Mouse (Mus musculus) right cerebral cortex, postnatal 10 days (tissue): ENCODE results near the gene Grip1.

Experiments used
- DNase-seq, 2 experiments: peaks; one replicate each; pipeline ENCODE4 v3.0.0; 2021; ENCODE audit warnings: low spot score in 2 of 2

Grip1 gene

DNA sequence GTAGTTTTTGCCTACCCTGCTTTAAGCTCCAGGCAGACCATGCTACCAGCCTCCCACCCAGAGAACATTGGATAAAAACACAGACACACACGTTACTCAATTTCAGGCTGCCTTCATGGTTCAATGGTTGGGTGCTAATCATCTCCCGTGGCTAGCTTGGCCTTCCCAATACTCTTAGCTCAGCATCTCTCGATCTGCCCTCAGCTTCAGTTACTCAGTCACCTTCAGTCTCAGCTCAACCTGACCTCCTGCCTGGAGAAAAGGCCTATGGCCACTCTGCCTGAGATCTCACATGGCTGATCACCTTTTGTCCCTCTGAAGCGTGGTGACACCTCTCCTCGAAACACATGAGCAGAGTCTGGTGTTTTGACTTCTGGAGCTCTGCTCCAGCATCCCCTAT, 379.7 kb downstream of the Grip1 start:
- no peak for DNase-seq

DNA sequence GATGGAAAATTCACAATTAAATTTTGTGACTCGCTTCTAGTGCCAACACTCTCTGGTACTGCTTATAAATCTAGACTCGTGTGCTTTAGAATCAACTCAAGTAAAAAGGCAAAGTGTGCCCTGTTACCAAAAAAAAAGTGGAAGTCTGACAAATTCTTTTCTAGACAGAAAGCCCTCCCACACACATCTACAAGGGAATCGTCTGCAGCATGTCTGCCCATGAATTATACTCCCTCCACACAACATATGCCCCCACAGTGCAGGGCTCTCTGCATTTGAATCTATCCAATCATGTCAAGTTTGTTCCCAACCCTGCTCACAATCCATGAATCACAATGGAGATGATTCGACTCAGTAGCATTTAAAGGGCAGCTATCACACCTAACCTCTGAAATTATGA, 380.5 kb downstream of the Grip1 start:
- DNase-seq, result peak; percentile 49 to 77

DNA sequence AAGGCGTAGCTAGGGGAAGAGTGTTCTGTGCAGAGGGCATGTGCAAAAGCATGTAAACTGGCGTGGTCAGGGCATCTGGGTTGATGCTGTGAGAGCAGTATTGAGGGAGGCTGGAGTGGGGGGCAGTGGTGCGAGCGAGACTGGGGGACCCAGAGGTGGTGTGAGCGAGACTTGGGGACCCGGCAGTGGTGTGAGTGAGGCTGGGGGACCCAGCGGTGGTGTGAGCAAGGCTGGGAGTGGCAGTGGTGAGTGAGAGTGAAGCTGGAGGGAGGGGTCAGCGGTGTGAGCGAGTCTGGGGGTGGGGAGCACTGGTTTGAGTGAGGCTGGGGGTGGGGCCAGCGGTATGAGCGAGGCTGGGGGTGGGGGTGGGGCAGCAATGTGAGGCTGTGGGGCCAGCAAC, 386.0 kb downstream of the Grip1 start:
- no peak for DNase-seq

DNA sequence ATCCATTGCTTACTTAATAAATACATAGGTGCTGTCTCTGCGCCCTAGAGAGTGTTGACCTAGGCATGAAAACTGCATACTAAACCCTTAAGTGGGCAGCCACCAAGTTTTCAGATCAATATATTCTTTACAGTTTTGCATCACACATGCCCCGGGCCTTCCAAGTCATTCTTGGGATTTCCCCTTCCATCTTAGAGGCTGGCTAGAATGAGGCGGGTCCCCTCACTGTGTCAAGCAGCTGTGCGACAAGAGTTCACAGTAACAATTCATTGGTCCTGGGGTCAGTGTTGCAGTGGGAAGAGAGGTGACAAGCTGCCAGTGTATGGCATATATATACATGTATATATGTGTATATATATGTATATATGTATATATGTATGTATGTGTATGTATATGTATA, 388.4 kb downstream of the Grip1 start:
- no peak for DNase-seq

- no peak for DNase-seq
Measured at GRCm38 (mm10) chr10:119845705-119846410, 392.2 kb downstream of the Grip1 start.

GRCm38 (mm10) chr10:119851594-119851993, 398.0 kb downstream of the Grip1 start:
- no peak for DNase-seq

DNA sequence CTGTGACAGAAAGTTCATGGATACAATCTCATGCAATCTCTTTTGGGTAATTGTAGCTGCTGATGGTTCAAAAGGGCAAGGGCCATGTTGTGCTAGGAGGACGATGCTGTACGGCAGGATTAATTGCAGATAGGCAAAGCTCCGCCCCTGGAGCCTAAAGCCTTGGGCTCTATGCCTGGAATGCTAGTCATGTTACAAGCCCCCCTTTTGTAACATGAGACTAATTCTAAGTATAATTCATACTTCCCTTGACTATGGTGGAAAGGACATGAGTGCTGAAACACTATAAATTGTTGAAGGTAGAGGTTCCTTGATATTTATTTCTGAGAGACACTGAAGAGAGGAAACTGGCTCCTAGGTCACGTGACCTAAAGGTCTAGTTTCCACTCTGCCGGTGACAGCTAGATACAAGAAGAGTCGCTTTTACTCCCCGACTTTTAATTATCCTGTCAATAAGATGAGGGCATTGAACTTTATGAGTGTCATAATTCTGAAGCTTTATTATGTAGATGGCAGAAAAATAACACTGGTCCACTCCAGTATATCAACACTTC, 399.0 kb downstream of the Grip1 start:
- DNase-seq, result no peak

DNA sequence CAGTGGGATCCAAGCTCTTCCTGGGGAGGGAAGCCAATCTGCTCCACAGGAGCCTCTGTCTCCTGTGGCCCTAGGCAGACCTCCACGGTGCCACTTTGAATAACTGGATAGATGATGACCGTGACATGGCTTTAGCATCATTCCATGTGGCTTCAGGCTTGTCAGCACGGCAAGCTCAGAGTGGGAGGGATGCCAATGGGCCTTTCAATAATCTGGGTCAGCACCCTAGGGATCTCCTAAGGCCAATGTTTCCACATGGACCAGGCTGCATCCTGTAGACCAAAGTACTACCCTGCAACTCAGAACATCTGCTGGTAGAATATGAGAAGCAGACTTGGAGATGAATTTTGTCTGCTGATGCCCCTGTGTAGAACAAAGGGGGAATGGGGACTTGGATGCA, 414.1 kb downstream of the Grip1 start:
- no peak for DNase-seq

DNA sequence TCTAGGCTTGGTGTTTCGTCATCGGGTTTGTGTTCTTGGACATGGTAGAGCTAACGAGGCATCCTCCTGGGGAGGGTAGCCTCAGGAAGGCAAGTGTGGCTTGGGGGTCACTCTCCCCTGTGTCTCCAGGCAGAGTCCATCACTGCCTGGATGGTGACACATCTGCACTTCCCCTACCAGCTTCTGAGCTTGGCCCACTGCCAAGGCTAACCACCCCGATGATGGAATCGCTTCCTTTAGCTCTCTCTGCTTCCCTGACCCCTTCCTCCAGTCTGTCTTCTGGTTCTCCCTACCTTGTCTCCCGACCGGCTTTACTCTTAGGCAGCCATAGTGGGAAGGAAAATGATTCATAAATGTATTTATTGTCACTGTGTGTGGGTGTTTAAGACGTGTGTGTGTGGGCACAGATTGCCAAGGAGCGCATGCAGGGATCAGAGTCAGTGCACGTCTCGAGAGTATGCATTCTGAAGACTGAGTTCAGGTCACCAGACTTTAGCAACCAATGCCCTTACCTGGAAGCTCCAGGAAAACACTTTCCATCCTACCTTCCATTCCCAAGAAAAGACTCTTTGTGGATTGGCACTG, 415.5 kb downstream of the Grip1 start:
- DNase-seq, result no peak

DNA sequence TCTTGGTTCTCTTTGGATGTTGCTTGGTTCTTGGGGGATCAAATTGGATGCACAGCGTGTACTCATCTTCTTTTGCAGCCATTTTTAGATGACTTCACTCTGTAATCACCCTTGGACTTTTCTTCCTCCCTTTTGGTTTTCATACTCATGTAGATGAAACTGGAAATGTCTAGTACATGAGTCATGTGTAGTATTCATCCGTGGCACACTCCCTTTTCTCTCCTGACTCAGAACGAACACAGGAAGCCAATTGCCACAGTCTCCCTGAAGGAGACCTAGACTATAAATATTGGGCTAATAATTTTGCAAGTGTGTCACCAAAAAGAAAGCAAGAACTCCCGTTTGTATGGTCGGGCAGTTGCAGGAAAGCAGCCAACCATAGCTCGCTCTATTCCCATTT, 423.1 kb downstream of the Grip1 start:
- no peak for DNase-seq

DNA sequence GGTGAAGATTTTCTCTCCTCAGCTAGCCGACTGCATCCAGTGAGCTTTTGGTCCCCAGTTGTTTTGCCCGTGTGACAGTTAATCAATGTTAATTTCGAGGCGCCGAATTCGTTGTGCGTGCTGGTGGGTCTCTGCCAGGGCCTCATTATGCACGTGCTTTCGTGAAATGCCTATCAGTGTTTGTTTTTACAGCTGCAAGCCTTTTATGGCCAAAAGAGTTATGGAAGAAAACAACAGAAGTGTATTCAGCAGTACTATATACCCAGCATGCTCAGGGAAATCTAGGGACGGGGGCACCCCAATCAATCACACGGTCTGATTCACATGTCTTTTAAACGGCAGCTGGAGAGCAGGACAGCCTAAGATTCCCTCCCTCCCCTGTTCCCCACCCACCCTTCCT, 424.7 kb downstream of the Grip1 start:
- no peak for DNase-seq

GRCm38 (mm10) chr10:119884591-119884990, 431.0 kb downstream of the Grip1 start:
- DNase-seq, result no peak

DNA sequence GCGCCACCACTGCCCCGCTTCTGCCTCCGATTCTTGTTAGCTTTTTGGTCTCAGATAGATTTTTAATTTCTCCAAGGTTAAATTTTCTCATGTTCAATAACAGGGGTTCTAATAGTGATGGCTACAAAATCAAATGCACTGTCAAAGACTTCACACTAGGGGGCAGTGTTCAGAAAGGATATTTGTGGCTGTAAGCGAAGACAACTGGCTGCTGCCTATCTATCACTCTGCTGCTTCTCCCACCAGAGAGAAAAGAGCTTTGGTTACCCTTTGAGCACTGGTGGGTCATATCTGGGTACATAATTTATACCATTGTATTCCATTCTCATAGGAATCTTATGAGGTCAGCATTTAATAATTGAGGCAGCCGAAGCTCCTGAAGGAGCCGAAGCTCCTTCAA, 431.9 kb downstream of the Grip1 start:
- no peak for DNase-seq

- no peak for DNase-seq
Measured at GRCm38 (mm10) chr10:119886681-119887080, 433.1 kb downstream of the Grip1 start.

- DNase-seq, result no peak
Measured at GRCm38 (mm10) chr10:119902754-119903153, 449.1 kb downstream of the Grip1 start.

DNA sequence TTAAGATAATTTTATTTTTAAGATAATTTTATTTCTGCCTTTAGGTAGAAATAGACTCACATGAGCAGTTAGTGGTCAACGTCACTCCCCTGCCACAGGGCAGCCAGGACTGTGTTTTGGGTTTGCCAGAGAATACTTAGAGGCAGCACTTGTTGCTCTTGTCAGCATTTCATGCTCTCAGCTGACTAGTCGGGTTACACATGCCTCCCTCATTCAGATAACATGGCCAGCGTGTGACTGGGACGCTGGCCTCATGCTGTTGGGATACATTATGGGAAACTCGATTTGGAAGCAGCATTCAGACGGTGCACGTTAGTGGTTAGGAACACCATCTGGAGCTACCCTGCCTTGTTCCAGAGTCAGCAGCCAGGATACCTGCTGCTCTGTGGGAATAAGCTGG, 453.2 kb downstream of the Grip1 start:
- DNase-seq, result no peak

DNA sequence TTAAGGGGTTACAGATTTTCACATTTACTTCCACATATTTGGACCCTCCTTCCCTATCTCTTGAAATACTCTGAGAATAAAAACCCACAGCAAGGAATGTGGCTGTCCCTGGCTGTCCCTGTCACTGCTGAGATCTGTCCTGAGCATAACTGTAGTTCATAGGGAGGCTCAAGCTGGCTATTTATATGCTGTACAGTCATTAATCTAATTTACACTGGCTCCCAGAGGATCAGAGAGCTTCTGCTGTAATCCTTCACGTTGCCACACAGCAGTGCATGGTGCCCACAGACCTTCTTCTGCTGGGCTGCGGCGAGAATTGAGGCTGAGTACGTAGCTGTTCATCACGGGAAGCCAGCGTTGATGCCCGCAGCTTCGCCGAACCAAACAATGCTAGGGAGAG, 464.4 kb downstream of the Grip1 start:
- DNase-seq, result no peak

DNA sequence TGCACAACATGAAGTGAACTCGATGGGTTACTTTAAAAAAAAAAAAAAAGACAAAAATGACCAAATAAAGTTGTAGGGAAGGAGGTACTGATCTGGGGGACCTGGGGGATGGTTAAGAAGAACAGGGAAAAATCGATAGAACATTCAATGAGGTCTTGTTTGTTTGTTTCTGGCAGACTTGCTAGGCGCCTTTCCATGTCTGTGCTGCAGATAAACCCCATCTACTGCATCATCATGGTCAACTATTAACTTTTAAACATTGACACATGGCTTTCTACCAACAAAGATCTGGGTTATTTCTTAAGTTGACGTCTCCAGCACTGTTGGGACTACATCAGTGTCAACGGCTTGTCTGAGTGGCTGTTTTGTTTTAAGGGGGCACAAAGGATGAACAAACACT, 474.3 kb downstream of the Grip1 start:
- DNase-seq, result no peak

DNA sequence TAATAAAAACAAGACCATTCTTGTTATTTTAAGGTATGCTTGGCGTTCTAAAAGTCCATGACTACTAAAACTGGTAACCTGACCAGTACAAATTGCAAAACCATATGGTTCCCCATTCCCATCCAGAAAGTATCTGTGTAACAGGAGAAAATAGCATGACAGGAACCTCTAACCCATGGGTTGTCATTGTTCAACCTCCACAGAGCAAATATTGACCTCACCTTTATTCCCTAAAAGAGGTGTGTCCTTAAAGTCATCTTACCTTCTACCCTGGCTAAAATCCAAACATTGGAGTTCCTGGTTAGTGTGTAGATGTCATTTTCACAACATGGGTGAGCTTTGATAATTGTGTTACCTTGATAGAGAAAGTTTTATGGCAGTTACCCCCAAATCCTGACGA, 475.3 kb downstream of the Grip1 start:
- no peak for DNase-seq

- no peak for DNase-seq
Measured at GRCm38 (mm10) chr10:119932794-119933193, 479.2 kb downstream of the Grip1 start.

GRCm38 (mm10) chr10:119933362-119933761, 479.7 kb downstream of the Grip1 start:
- DNase-seq, result no peak

- no peak for DNase-seq
Measured at GRCm38 (mm10) chr10:119935231-119935630, 481.6 kb downstream of the Grip1 start.

DNA sequence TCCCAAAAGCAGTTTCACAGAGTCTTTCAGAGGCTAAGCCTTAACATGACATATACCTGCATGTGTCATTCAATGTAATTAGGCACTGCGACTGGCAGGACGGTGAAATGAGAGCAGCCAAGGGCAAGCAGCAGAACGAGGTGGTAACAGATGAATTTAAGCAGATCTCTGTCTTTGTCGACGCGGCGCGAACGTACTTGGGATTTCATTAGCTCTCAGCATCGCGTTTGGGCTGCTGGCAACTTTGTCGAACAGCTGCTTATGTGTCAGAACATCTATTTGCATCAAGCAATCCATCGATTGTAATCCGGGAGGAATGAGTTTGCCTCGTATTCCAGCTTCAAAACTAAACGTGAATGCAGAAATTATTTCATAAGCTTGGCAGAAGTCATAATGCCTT, 483.9 kb downstream of the Grip1 start:
- DNase-seq, result no peak

DNA sequence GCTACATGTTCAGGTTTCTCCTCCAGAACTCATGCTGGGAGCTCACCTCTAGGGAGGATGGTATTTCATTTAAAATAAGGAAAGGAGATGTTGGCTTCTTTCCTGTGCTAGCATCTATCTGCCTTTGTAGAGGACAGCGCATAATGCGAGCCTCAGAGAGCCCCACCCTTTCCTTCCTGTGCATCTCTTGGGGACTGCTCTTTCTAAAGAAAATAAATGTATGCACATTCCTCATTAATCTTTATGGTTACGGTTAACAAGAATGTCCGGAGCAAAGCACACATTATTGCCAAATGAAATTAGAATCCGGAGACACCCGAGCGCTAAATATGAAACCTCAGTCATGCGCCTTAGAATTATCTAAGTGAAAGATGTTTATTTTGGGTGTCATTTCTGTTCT, 490.3 kb downstream of the Grip1 start:
- DNase-seq, result no peak
